Mouse (Mus musculus) testis, adult 2 months (tissue): Measurements from ENCODE around the gene Tm4sf19.

ENCODE experiments used
- CTCF ChIP-seq: fragments of 200-500 bp; IDR thresholded peaks from 2 replicates; pipeline ENCODE4 v1.5.1; 2012; ENCODE audit warnings: low read depth, mild to moderate bottlenecking, inconsistent platforms, low read length, moderate library complexity; ENCODE audit not compliant: control insufficient read depth, insufficient read depth, insufficient replicate concordance
- POLR2A ChIP-seq: fragments of 200-500 bp; IDR thresholded peaks from 2 replicates; pipeline ENCODE4 v1.6.1; 2012; ENCODE audit warnings: low read depth, mild to moderate bottlenecking, inconsistent platforms, low read length, moderate library complexity; ENCODE audit not compliant: control insufficient read depth

DNA sequence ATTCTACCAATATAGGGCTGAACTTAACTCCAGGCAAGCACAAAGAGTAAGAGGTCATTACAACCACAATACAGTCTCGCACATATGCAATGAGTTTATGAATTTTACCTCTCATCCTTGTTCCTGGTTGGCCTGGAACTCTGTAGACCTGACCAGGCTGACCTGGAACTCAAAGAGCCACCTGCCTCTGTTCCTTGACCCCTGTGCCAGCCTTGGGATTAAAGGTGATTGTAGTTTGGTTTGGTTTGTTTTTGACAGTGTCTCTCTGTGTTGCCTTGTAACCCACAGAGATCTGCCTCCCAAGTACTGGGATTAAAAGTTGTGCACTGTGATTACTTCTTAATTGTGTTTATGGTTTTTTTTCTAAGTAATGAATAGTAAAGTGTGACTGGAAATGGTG lies 56.5 kb downstream of the Tm4sf19 start:
- TF ChIP-seq CTCF (no peak), POLR2A (no peak)
